Mouse (Mus musculus) left cerebral cortex, postnatal 25 days (tissue): ENCODE results near the gene Plxna2. TPM values are rescaled to one million over a fixed set of nuclear protein-coding genes. Genes with fewer than 3 reads are reported as not detected.

Experiments used
- DNase-seq, 2 experiments: peaks; one replicate each; pipeline ENCODE4 v3.0.0; 2022; ENCODE audit warnings: low spot score in 2 of 2, mixed read lengths in 1 of 2
- intact Hi-C: fragments of 180-260 bp; cut with DNase I; formaldehyde crosslinking; loops from one replicate; pipeline ENCODE4 v1.15.1; 2025
- total RNA-seq, 2 experiments: library from RNA; stranded (reverse); gene quantifications; 2 replicates each; pipeline ENCODE4 v1.2.3; 2021

The Plxna2 gene
- total RNA-seq, 2 experiments from 2014 or later, result 88.4 to 102 TPM

DNA sequence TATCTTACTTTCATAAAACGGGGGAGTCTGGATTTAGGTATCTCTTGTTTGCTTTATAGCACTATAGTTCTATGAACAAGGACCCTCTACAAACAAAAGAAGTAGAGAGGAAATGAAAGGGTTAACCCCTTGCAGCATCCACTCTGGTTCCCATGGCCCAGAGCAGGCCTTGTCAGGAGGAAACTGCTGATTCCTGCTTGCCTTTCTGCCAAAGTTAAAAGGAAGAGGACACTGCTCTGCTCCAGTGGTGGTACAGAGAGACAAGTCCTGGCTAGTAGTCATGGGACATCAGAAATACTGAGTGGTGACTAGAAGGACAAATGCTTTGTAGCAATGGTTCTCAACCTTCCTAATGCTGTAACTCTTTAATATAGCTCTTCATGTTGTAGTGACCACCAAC, 27.9 kb downstream of the Plxna2 start:
- DNase-seq, result no peak
- intact Hi-C loops, result no loop called here

DNA sequence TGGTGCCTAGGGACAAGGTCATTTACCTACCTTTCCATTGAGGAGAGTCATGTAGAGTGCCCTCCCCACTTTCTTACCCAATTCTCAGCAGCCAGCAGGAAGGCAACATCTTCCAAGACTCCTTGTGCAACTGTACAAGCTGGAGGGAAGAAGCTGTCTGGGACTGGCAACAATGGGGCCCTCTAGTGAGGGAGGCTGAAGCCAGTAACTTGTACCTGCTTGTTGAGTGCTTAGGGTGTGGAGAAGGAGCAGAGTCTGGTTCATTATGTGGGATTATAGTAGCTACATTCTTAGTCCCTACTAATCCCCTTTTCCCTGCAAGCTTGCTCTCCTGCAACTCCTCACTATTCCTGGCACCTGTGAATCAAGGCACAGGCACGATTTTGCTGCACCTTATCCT, 32.1 kb downstream of the Plxna2 start:
- no peak for DNase-seq
- intact Hi-C loops, result no loop called here

DNA sequence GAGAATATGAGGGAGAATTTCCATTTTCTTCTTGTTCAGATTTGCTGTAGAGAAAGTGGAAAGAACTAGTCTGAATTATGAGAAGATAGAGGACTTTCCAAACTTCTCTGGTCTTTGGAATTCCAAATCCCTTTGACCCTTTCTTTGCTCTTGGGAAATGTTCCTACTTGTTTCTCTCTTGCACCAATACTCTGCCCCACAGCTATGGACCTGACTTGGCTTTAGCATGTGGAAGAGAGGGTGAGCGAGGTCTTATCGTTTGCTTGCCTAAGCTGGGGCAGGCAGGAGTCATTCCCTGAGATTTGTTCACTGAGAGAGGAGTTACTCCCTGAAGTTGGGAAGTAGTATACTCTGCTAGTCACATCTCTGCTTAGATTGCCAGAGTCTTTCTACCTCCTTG, 32.5 kb downstream of the Plxna2 start:
- intact Hi-C loops, result no loop called here
- no peak for DNase-seq

DNA sequence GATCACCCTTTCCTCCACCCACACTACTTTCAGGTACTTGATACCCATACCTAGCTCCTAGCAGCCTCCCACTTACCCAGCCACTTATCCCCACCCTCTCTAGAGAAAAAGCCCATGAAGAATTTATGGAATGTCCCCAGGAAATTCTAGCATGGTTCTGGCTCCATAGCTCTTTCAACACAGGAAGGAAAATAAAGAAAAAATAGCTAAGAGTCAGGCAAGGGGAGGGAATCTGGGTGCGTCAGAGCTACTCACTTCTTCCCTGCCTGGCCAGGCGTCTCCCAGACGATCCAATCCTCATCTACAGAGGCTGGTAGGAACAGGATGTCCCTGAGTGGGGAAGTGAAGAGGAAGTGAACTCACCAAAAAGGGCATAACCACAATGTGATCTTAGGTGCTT, 34.0 kb downstream of the Plxna2 start:
- intact Hi-C loops, result no loop called here
- DNase-seq, result no peak

DNA sequence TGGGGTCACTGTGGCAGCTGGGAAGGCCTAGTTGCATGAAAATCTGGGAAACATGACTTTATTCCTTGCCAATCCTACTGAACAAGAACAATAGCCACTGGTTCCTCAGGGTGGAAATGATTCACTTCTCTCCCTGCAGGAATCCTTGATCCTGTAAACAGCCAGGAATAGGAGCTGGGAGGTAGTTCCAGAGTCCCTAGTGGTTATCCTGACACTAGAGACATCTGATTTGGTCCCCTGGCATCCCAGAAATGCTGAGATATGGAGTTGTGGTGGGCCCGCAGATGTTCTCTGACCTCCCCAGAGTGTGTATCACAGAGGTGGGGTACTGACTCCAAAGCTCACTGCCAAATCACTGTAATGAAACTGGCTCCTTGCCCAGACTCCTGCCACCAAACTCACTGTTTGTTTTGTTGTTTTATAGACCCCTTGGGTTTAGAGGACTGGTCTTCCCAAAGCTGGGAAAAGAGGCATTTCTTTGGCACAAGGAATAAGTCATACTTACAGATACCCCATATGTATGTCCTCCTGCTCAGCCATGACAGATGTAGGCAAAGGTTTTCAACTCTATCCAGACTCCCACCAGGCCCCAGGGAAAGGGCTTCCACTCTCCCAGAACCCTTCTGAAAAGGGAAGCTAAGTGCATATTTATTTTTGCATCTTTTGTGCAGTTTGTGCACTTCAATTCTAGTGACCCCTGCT, 40.6 kb downstream of the Plxna2 start:
- DNase-seq, result no peak
- intact Hi-C loops, result no loop called here

DNA sequence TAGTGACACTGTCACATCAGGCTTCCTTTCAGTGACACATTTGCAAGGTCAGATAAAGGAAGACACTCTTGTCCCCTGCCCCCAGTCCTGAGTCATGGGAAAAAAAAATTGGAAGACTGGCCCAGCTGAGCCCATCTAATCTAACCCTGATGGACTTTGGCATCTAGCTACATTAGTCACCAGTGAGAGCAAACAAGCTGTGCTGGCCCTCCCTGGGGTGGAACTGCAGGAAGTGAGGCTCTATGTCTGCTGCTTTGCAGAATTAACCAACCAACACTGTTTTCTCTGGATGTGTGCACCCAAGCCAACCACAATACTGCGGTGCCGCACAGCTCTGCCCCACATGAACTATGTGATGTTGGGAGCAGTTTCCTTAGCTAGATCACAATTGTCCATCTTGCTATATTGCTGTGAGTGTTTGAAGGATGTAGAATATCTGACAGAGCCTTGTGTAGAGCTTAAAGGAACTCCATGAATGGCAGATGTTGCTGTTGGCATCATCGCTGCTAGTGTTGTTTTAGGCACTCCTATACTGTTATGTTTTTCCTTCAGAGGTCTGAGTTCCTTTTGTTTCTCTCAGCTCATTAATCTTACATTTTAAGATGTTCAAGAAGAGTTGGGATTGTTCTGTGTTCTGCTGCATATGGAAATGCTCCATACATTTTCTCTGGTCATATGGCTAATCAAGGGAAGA, 42.6 kb downstream of the Plxna2 start:
- intact Hi-C loops, result no loop called here
- no peak for DNase-seq

DNA sequence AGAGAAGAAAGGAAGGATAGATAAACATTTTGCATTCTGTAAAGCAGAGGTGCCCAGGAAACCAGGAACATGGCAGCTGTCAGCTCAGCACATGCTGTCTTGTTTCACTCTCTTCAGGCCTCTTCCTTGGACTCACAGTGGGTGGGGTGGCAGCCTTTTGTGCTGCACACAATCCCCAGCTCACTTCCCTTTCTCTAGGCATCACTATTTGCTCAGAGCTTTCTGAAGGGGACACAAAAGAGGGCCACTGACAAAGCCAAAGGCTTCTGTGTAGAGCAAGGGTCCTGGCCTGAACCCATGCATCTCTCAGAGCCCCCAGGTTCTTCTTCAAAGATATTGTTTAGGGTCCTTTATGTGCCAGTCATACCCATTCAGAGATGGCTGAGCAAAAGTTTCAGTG, 45.0 kb downstream of the Plxna2 start:
- intact Hi-C loops, result no loop called here
- DNase-seq, result no peak

DNA sequence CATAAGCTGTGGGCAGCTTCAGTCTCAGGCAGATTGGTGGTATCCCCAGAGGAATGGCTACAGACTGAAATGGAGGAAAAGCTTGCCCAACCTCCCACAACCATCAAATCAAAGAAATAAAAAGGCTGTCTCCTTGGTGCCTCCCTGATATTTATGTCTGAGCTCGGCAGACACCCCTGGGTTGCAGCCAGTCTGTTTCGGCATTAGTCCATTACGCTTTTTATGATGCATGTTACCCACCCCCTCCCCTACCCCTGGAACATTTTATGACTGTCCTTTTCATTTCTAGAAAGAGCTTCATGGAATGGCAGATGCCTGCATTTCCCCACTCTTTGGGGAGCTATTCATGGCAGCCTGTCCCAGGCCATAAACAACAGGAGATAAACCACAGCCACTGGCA, 47.7 kb downstream of the Plxna2 start:
- intact Hi-C loops, result no loop called here
- no peak for DNase-seq

DNA sequence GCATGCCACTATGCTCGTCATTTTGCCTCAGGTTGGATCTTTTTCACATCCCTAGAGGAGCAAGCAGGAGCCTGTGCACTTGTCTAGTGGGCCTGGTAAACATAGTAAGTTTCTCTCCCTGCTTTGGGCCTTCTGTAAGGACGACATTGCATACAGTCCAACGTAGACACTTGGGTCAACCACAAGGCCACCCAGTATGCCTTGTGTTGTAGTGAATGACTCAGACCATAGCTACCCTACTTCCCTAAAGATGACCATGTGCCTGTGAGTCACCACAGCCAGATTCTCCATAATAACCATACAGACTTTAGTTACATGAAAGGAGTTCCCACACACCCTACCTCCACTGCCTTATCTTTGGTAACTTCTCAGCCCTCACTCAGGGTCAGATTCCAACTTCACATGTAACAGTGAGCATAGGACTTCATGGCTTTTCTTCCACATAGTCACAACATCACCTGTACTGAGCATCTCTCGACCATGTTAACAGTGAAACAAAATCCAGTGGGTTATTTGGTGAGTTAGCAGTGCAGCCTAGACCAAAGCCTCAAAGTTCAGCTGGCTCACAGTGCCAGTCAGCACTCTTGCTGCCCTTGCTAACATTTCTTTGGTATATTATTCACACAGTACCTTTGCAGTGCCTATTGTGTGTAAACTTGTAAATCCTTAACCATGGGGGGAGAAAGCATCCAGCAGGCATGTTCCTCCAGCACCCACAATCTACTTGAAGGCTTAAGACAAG, 53.9 kb downstream of the Plxna2 start:
- intact Hi-C loops, result no loop called here
- no peak for DNase-seq

DNA sequence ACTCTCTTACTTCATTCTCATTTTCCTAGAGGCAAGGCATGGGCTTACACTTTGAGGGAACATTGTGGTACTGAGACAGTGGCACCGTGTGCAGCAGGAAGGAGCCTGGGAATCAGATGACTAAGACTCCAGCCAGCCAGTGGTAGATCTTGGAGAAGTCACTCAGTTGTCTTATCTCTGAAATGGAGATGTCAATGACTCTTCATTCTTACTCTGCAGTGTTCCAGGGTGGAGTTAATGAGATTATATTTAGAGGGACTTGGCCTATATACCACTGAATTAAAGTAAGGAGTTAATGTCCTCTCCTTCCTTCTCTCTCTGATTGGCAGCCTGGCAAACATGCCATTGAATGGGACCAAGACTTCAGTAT, 54.5 kb downstream of the Plxna2 start:
- intact Hi-C loops, result no loop called here
- DNase-seq, result no peak

DNA sequence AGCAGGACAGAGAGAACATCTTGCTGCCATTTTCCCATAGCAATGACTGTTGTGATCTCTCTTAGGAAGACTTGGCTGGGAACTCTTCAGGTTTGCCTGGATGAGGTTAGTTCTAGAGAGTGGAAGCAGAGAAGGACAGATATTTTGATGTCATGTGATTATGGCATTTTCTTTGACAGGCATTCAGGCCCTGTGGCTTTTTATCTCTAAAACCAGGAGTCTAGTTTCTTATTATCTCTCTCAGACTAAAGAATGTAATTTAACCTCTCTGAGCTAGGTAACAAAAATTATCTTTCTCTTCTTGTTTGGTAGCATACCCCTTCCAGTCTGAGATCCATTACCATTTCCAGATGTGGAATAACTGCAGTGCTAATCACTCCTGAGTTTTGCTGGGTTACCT, 55.2 kb downstream of the Plxna2 start:
- intact Hi-C loops, result no loop called here
- no peak for DNase-seq

DNA sequence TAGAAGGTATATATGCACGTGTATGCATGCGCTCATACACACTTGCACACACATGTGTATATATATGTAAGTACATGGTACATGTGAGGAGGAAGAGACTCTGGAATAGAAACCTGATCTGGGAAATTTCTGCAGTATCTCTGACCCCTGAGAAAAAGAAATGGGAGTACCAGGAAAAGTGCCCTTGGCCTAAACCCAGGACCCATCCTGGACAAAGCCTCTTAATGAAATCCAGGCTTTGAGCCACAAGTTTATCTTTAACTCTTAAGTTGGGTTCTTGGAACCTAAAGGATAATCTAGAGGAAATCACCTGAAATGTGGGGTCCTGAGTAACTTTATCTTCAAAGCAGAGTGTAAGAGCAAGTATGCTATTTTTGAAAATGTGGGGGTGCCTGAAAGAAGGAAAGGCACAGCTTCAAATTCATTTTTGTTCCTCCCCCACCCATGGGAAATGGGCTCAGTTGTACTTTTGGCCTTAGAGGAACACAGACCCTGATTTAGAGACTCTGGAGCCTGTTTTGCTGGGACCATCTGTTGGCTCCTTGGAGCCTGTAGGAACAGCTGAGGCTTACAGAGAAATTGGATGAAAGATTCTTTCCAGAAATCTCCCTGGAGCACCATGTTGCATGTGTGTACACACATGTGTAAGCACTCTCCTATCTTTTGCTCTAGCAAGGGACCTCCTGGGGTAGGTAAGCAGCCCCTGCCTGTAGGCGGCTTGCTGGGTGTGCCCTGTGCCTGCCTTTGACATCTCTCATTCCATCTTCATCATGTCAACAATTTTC, 57.3 kb downstream of the Plxna2 start:
- peak in 1 of 2 experiments; percentile 50 for DNase-seq
- intact Hi-C loops, result no loop called here

DNA sequence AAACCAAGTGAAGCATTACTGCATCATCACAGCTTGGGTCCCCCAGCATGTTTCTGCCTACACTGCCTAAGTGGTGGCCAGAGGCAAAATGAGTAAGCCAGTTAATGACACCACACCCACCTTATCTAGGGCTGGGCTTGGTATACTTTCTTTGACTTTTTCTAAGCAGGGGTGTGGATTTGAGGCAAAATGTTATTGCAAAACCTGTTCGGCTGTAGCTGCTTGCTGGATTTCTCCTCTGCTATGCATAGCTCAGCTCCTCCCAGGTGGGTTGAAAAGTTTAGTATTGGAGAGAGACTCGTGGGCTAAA, 57.8 kb downstream of the Plxna2 start:
- no peak for DNase-seq
- intact Hi-C loops, result no loop called here

DNA sequence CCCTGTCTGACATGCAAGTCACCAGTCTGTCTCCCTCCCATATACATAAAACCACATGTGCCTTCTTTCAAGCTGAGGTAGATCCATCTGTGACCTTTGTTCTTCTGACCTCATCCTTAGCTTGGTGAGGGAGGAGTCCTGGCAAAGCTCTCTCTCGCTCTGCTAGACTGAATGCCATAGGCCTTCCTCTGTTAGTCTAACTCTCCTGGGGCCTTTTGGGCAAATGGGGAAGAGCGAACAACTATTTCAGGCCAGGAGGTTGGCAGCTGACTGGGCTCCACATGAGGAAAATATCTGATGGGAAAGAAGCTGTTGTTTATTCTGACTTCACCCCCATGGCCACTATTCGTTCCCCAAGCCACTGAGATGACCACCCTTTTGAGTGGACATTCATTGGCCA, 59.9 kb downstream of the Plxna2 start:
- DNase-seq, result no peak
- intact Hi-C loops, result no loop called here

DNA sequence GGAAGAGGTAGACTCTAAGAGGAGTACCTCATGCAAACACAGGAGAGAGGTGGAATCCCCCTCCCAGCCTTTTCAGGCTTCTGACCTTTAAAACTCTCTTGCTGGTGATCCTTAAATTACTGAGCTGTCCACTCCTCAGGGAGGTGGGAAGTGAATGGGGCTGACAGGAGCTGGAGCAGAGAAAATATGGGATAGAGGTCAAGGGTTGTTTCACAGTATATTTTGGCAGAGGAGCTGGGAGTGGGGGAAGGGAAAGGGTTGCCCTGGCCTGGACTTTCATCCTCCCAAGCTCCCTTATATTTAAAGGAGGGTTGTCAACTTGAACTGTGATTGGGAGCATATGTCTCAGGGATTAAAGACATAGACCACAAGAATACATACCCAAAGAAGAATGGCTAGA, 61.1 kb downstream of the Plxna2 start:
- DNase-seq, result no peak
- intact Hi-C loops, result no loop called here

DNA sequence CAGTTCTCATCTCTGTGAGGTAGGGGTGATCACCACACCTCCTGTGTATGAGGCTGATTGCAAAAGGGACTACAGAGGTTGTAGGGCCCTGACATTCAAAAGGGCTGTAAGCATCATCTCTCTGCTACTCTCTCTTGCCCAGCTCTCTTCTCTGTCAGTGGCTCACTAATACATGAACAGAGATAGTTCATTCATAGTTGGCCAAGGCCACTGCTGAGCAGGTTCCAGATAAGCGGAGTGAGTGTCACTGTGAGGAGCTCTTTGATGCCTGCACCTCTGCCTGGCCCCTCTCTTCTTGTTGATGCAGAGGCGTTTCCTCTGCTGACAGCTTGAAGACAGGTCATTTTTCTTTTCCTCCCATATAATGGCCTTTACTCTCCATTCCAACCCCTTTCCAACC, 62.1 kb downstream of the Plxna2 start:
- intact Hi-C loops, result loop anchor here (10.0 kb wide), 2 partner anchors 1095 to 1235 kb away; no protein-coding TSS in a partner anchor

DNA sequence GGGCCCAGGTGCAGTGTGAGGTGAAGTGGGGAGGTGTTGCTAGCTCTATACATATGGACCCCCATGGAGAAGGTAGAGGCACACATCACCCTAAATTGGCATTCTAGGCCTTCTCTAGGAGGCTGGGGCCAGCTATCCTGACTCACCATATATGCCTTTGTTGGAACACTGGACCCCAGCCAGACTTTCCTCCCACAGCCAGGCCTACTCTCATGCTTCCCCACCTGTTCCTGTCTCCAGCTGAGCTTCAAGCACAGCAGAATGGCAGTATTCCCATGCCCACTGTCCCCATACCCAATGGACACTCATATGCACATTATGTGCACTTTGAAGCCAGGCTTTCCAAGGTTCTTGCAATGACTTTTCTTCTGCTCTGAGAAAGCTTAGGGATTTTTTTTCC, 64.0 kb downstream of the Plxna2 start:
- DNase-seq, result peak; percentile 78 to 95
- intact Hi-C loops, result loop anchor here (10.0 kb wide), 2 partner anchors 1097 to 1237 kb away; no protein-coding TSS in a partner anchor

More for the DNA sequence above, 62.1 kb downstream of the Plxna2 start:
- no peak for DNase-seq

DNA sequence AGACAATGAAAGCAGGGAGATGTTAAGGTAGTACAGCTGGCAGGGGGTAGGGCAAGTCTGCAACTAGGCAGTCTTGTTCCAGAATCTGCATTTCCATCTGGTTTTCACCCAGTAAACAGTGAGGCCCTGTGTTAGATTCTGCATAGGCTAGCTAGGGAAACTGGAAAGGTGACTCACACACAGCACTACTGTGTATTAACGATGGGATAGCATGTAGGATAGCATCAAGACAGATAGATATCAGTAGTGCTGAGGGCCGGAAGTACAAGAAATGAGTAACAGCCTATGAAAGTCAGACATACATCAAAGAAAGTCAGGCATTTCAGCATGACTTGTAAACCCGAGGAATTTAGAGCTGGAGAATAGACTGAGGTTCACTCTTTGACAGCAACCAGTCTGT, 65.1 kb downstream of the Plxna2 start:
- intact Hi-C loops, result loop anchor here (10.0 kb wide), 2 partner anchors 1098 to 1238 kb away; no protein-coding TSS in a partner anchor

DNA sequence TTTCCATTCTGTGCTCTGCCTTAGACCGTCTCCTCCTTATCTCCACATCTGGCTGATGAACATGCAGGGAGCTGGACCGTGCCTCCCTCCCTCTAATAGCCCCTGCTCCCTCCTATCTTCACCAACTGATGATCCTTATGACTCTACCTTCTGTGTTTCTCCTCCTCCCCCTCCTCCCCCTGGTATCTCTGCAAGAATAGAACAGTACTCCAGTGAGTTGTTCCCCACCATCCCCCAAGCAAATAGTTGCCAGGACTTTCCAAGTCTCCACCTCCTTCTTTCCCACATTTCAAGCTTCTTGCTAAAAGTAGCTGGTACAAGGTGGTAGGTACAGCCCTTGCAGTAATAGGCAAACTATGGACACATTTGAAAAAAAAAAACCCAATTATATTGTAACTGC, 67.9 kb downstream of the Plxna2 start:
- intact Hi-C loops, result loop anchor here (5.0 to 10.0 kb wide), 4 partner anchors 59 to 1241 kb away; no protein-coding TSS in a partner anchor
- DNase-seq, result peak in 1 of 2 experiments; percentile 86

More for the DNA sequence above, 65.1 kb downstream of the Plxna2 start:
- no peak for DNase-seq

DNA sequence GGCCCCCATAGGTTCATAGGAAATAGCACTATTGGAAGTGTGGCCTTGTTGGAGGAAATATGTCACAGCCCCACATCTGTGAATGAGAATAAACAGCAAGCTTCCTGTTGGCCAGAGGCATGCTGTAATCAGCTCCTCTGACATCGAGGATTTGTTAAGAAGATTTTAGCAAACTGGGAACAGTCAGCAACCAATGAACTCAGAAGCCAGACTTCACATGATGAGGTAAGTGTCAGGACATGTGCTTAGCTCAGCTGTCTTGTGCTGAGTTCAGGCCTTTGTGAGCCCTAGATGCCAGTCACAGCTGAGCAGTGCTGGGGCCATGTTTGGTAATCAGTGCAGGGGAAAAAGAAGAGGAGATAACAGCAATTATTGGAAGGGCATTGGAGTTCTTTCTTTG, 69.7 kb downstream of the Plxna2 start:
- intact Hi-C loops, result loop anchor here (5.0 to 10.0 kb wide), 4 partner anchors 60 to 1243 kb away; no protein-coding TSS in a partner anchor
- DNase-seq, result no peak
